Mouse (Mus musculus): ENCODE data around the gene Il18rap. TPM values are rescaled to one million over a fixed set of nuclear protein-coding genes. Genes with fewer than 3 reads are reported as not detected.

Il18rap gene
- 0.04 and 0.08 TPM in 2 replicates for polyA plus RNA-seq (2015; fragmentation: Nextera tagmentation; extraction: Ambion mirVana)

GRCm38 (mm10) chr1:40514851-40515585 lies at the start of gene Il18rap:
Gene Il18rap (plus strand): TSS chr1:40515362.
- Histone ChIP-seq H3K27ac (no peak within 1 kb of the TSS), H3K9ac (no peak within 1 kb of the TSS), H3K9me3 (replicated peaks) (no peaks in the 10 kb centered on the region), H3K4me2 (no peak within 1 kb of the TSS), H3K4me1 (no peaks in the 10 kb centered on the region), H3K27me3 (no peaks in the 10 kb centered on the region), H3K36me3 (no peaks in the 10 kb centered on the region), H3K4me3 (replicated peaks) (no peak within 1 kb of the TSS)
- no peak for ATAC-seq (replicated peaks; ENCODE audit: low FRiP score)
- 24% methylated on average over 9 of the region's 9 CpGs for WGBS

- H3K9ac ChIP-seq, result no peak within 1 kb of the TSS
- no peaks in the 10 kb centered on the region for H3K36me3 ChIP-seq
- H3K27ac ChIP-seq, result no peak within 1 kb of the TSS
- no peak for ATAC-seq (replicated peaks; ENCODE audit: low FRiP score)
- WGBS, result 45% methylated on average over 20 of the region's 20 CpGs
- H3K9me3 ChIP-seq (replicated peaks), result no peaks in the 10 kb centered on the region
- peak within 1 kb of the TSS; percentile 31 for H3K4me2 ChIP-seq
- H3K4me1 ChIP-seq, result no peaks in the 10 kb centered on the region
- no peaks in the 10 kb centered on the region for H3K27me3 ChIP-seq
- no peak within 1 kb of the TSS for H3K4me3 ChIP-seq (replicated peaks)
Measured at GRCm38 (mm10) chr1:40465477-40466430, 49.4 kb upstream of the Il18rap start, which contains the start of gene Il18r1. Gene Il18r1 (plus strand): TSS chr1:40465552.

- 84% methylated on average over 4 of the region's 4 CpGs for WGBS
Measured at GRCm38 (mm10) chr1:40467306-40467705, 47.9 kb upstream of the Il18rap start.

GRCm38 (mm10) chr1:40468805-40469204 lies 46.4 kb upstream of the Il18rap start:
- Histone ChIP-seq H3K4me1 (no peaks in the 10 kb centered on the region), H3K9ac (no peak overlapping the region), H3K4me2 (no peak overlapping the region), H3K27ac (no peak overlapping the region), H3K36me3 (no peaks in the 10 kb centered on the region), H3K9me3 (replicated peaks) (no peaks in the 10 kb centered on the region), H3K4me3 (replicated peaks) (no peak overlapping the region), H3K27me3 (no peaks in the 10 kb centered on the region)
- 79% methylated on average over 2 of the region's 2 CpGs for WGBS
- ATAC-seq (replicated peaks; ENCODE audit: low FRiP score), result no peak

More at GRCm38 (mm10) chr1:40467306-40467705, 47.9 kb upstream of the Il18rap start:
- Histone ChIP-seq H3K9ac (no peak overlapping the region), H3K4me3 (replicated peaks) (no peak overlapping the region), H3K4me2 (no peak overlapping the region), H3K27ac (no peak overlapping the region), H3K36me3 (no peaks in the 10 kb centered on the region), H3K4me1 (no peaks in the 10 kb centered on the region), H3K9me3 (replicated peaks) (no peaks in the 10 kb centered on the region), H3K27me3 (no peaks in the 10 kb centered on the region)
- ATAC-seq (replicated peaks; ENCODE audit: low FRiP score), result no peak

GRCm38 (mm10) chr1:40469900-40470299 lies 45.3 kb upstream of the Il18rap start:
- no peak overlapping the region for H3K9ac ChIP-seq
- H3K4me1 ChIP-seq, result no peaks in the 10 kb centered on the region
- no peaks in the 10 kb centered on the region for H3K27me3 ChIP-seq
- H3K27ac ChIP-seq, result no peak overlapping the region
- no peak overlapping the region for H3K4me2 ChIP-seq
- WGBS, result 89% methylated on average over 12 of the region's 12 CpGs
- H3K4me3 ChIP-seq (replicated peaks), result no peak overlapping the region
- no peak for ATAC-seq (replicated peaks; ENCODE audit: low FRiP score)
- no peaks in the 10 kb centered on the region for H3K36me3 ChIP-seq
- no peaks in the 10 kb centered on the region for H3K9me3 ChIP-seq (replicated peaks)

- H3K27ac ChIP-seq, result no peak overlapping the region
- no peaks in the 10 kb centered on the region for H3K27me3 ChIP-seq
- no peaks in the 10 kb centered on the region for H3K36me3 ChIP-seq
- 86% methylated on average over 1 of the region's 1 CpGs for WGBS
- ATAC-seq (replicated peaks; ENCODE audit: low FRiP score), result no peak
- H3K4me3 ChIP-seq (replicated peaks), result no peak overlapping the region
- no peak overlapping the region for H3K9ac ChIP-seq
- no peaks in the 10 kb centered on the region for H3K9me3 ChIP-seq (replicated peaks)
- no peaks in the 10 kb centered on the region for H3K4me1 ChIP-seq
- no peak overlapping the region for H3K4me2 ChIP-seq
Measured at GRCm38 (mm10) chr1:40472401-40472800, 42.8 kb upstream of the Il18rap start.

GRCm38 (mm10) chr1:40473640-40474039 lies 41.5 kb upstream of the Il18rap start:
- no peaks in the 10 kb centered on the region for H3K36me3 ChIP-seq
- no peak overlapping the region for H3K9ac ChIP-seq
- no peak overlapping the region for H3K4me3 ChIP-seq (replicated peaks)
- H3K4me1 ChIP-seq, result no peaks in the 10 kb centered on the region
- ATAC-seq (replicated peaks; ENCODE audit: low FRiP score), result no peak
- no peak overlapping the region for H3K4me2 ChIP-seq
- no peaks in the 10 kb centered on the region for H3K9me3 ChIP-seq (replicated peaks)
- H3K27me3 ChIP-seq, result no peaks in the 10 kb centered on the region
- 85% methylated on average over 4 of the region's 4 CpGs for WGBS
- H3K27ac ChIP-seq, result no peak overlapping the region

- Histone ChIP-seq H3K9me3 (replicated peaks) (no peaks in the 10 kb centered on the region), H3K36me3 (no peaks in the 10 kb centered on the region), H3K4me1 (no peaks in the 10 kb centered on the region), H3K27me3 (no peaks in the 10 kb centered on the region), H3K4me3 (replicated peaks) (no peak overlapping the region), H3K9ac (no peak overlapping the region), H3K27ac (no peak overlapping the region), H3K4me2 (no peak overlapping the region)
- no peak for ATAC-seq (replicated peaks; ENCODE audit: low FRiP score)
- 81% methylated on average over 5 of the region's 5 CpGs for WGBS
Measured at GRCm38 (mm10) chr1:40474336-40474735, 40.8 kb upstream of the Il18rap start.

GRCm38 (mm10) chr1:40475697-40476096 lies 39.5 kb upstream of the Il18rap start:
- no peak overlapping the region for H3K4me3 ChIP-seq (replicated peaks)
- no peak for ATAC-seq (replicated peaks; ENCODE audit: low FRiP score)
- no peaks in the 10 kb centered on the region for H3K9me3 ChIP-seq (replicated peaks)
- no peaks in the 10 kb centered on the region for H3K27me3 ChIP-seq
- H3K9ac ChIP-seq, result no peak overlapping the region
- 52% methylated on average over 3 of the region's 3 CpGs for WGBS
- H3K36me3 ChIP-seq, result no peaks in the 10 kb centered on the region
- H3K4me1 ChIP-seq, result no peaks in the 10 kb centered on the region
- H3K4me2 ChIP-seq, result no peak overlapping the region
- no peak overlapping the region for H3K27ac ChIP-seq

- no peak for ATAC-seq (replicated peaks; ENCODE audit: low FRiP score)
- H3K9me3 ChIP-seq (replicated peaks), result no peaks in the 10 kb centered on the region
- H3K9ac ChIP-seq, result no peak overlapping the region
- no peak overlapping the region for H3K4me3 ChIP-seq (replicated peaks)
- H3K4me1 ChIP-seq, result no peaks in the 10 kb centered on the region
- no peaks in the 10 kb centered on the region for H3K27me3 ChIP-seq
- 60% methylated on average over 4 of the region's 4 CpGs for WGBS
- no peak overlapping the region for H3K4me2 ChIP-seq
- H3K27ac ChIP-seq, result no peak overlapping the region
- H3K36me3 ChIP-seq, result no peaks in the 10 kb centered on the region
Measured at GRCm38 (mm10) chr1:40476756-40477155, 38.4 kb upstream of the Il18rap start.

- no peak overlapping the region for H3K27ac ChIP-seq
- no peaks in the 10 kb centered on the region for H3K4me1 ChIP-seq
- H3K4me2 ChIP-seq, result no peak overlapping the region
- H3K27me3 ChIP-seq, result no peaks in the 10 kb centered on the region
- no peaks in the 10 kb centered on the region for H3K36me3 ChIP-seq
- H3K9ac ChIP-seq, result no peak overlapping the region
- no peaks in the 10 kb centered on the region for H3K9me3 ChIP-seq (replicated peaks)
- H3K4me3 ChIP-seq (replicated peaks), result no peak overlapping the region
- WGBS, result 46% methylated on average over 6 of the region's 6 CpGs
- ATAC-seq (replicated peaks; ENCODE audit: low FRiP score), result no peak
Measured at GRCm38 (mm10) chr1:40479505-40479923, 35.6 kb upstream of the Il18rap start.

- Histone ChIP-seq H3K9ac (no peak overlapping the region), H3K27ac (no peak overlapping the region), H3K27me3 (no peaks in the 10 kb centered on the region), H3K4me2 (no peak overlapping the region), H3K36me3 (no peaks in the 10 kb centered on the region), H3K4me1 (no peaks in the 10 kb centered on the region), H3K9me3 (replicated peaks) (no peaks in the 10 kb centered on the region), H3K4me3 (replicated peaks) (no peak overlapping the region)
- no peak for ATAC-seq (replicated peaks; ENCODE audit: low FRiP score)
- 87% methylated on average over 4 of the region's 4 CpGs for WGBS
Measured at GRCm38 (mm10) chr1:40494594-40494993, 20.6 kb upstream of the Il18rap start.

All from kidney, embryonic 15.5 days (tissue).